Mouse (Mus musculus) limb, embryonic 14.5 days (tissue): Measurements from ENCODE around the gene Exosc1. TPM values are rescaled to one million over a fixed set of nuclear protein-coding genes. Genes with fewer than 3 reads are reported as not detected.

Experiments used
- ATAC-seq: fragments of 200-750 bp; cut with Nextera tagmentation; 2 replicates; pipeline ENCODE4 v1.8.0; 2017; ENCODE audit warnings: low read depth, moderate number of reproducible peaks, moderate TSS enrichment; ENCODE audit not compliant: low FRiP score
- DNase-seq: peaks from one replicate; pipeline ENCODE4 v3.0.0-alpha.2; 2015; ENCODE audit warnings: low spot score
- H3K27ac ChIP-seq: fragments of 300-500 bp; sonication (generic); replicated peaks from 2 replicates; pipeline ENCODE4 v1.5.1; 2014; ENCODE audit warnings: low read depth, mild to moderate bottlenecking, low read length, moderate library complexity, mixed read lengths
- H3K27me3 ChIP-seq: fragments of 300-500 bp; sonication (generic); 2 replicates; pipeline ENCODE4 v1.6.1; 2014; ENCODE audit warnings: low read length, mixed read lengths; ENCODE audit not compliant: control insufficient read depth, insufficient read depth
- H3K36me3 ChIP-seq: fragments of 300-500 bp; sonication (generic); 2 replicates; pipeline ENCODE4 v1.6.1; 2014; ENCODE audit warnings: mild to moderate bottlenecking, low read length, moderate library complexity, mixed read lengths; ENCODE audit not compliant: control insufficient read depth, insufficient read depth
- H3K4me1 ChIP-seq: fragments of 300-500 bp; sonication (generic); 2 replicates; pipeline ENCODE4 v1.6.1; 2014; ENCODE audit warnings: antibody characterized with exemption, low read length, mixed read lengths; ENCODE audit not compliant: control insufficient read depth, insufficient read depth
- H3K4me2 ChIP-seq: fragments of 300-500 bp; sonication (generic); replicated peaks from 2 replicates; pipeline ENCODE4 v1.6.1; 2014; ENCODE audit warnings: low read depth, mild to moderate bottlenecking, low read length, moderate library complexity; ENCODE audit not compliant: severe bottlenecking
- H3K4me3 ChIP-seq: fragments of 300-500 bp; sonication (generic); replicated peaks from 2 replicates; pipeline ENCODE4 v1.5.1; 2014; ENCODE audit warnings: low read length
- H3K9ac ChIP-seq: fragments of 300-500 bp; sonication (generic); 2 replicates; pipeline ENCODE4 v1.6.1; 2014; ENCODE audit warnings: mild to moderate bottlenecking, low read depth, low read length, moderate library complexity; ENCODE audit not compliant: severe bottlenecking
- H3K9me3 ChIP-seq: fragments of 300-500 bp; sonication (generic); 2 replicates; pipeline ENCODE4 v1.6.1; 2016; ENCODE audit warnings: low read length; ENCODE audit not compliant: control insufficient read depth
- POLR2A ChIP-seq: fragments of 200-500 bp; IDR thresholded peaks from 2 replicates; pipeline ENCODE4 v1.8.0; 2012; ENCODE audit warnings: inconsistent platforms, mild to moderate bottlenecking, moderate library complexity, borderline replicate concordance; ENCODE audit not compliant: insufficient read depth, insufficient read length; ENCODE audit errors: extremely low read depth
- WGBS: fragments of 180-500 bp; shearing (Covaris S2); extraction: QIAGEN DNeasy Blood & Tissue Kit; methylation state at CpG from one replicate; pipeline ENCODE4 v1.1.7; 2014; 5-methylcytosine and 5-hydroxymethylcytosine counted together
- polyA plus RNA-seq, 2 experiments: library from polyadenylated mRNA; depleted of rRNA in 1 of 2; stranded (reverse) in 1 of 2; unstranded in 1 of 2; fragments of >200 nt; fragmentation: Nextera tagmentation in 1 of 2; extraction: Ambion mirVana in 1 of 2; gene quantifications; 2 replicates each; pipeline versions ENCODE4 v1.2.1 to v1.2.3; 2012 to 2014

The Exosc1 gene
- polyA plus RNA-seq, 2 experiments, result 40.1 to 76.1 TPM

- Histone ChIP-seq H3K4me1 (no peaks in the 10 kb centered on the region), H3K9me3 (no peaks in the 10 kb centered on the region), H3K27ac (no peak overlapping the region), H3K36me3 (peaks cover 98% of the 10 kb centered on the region), H3K4me2 (no peak overlapping the region), H3K4me3 (no peak overlapping the region), H3K9ac (no peak overlapping the region), H3K27me3 (no peaks in the 10 kb centered on the region)
- no peak for TF ChIP-seq POLR2A
- ATAC-seq (peak; percentile 38; the same call in 1 of the 2 replicates), DNase-seq (peak; percentile 18)
- WGBS, result 82% methylated on average over 4 of the region's 4 CpGs
Measured at GRCm38 (mm10) chr19:41952287-41952686, 19.1 kb upstream of the Exosc1 start.

GRCm38 (mm10) chr19:41943841-41944240 is 10.6 kb upstream of the Exosc1 start:
- Histone ChIP-seq H3K27ac (no peak overlapping the region), H3K27me3 (no peaks in the 10 kb centered on the region), H3K4me1 (no peaks in the 10 kb centered on the region), H3K4me3 (no peak overlapping the region), H3K36me3 (peaks cover 93% of the 10 kb centered on the region), H3K4me2 (no peak overlapping the region), H3K9ac (no peak overlapping the region), H3K9me3 (no peaks in the 10 kb centered on the region)
- WGBS, result 90% methylated on average over 7 of the region's 7 CpGs
- TF ChIP-seq POLR2A, result no peak
- DNase-seq (no peak), ATAC-seq (no peak)

- H3K9me3 ChIP-seq, result no peaks in the 10 kb centered on the region
- H3K4me2 ChIP-seq, result no peak overlapping the region
- peaks cover 7% of the 10 kb centered on the region; the same call in 1 of the 2 replicates for H3K4me1 ChIP-seq
- ATAC-seq (no peak), DNase-seq (no peak)
- TF ChIP-seq POLR2A, result no peak
- no peak overlapping the region for H3K4me3 ChIP-seq
- H3K27me3 ChIP-seq, result no peaks in the 10 kb centered on the region
- no peak overlapping the region for H3K27ac ChIP-seq
- WGBS, result 91% methylated on average over 5 of the region's 5 CpGs
- no peak overlapping the region for H3K9ac ChIP-seq
- peaks cover 63% of the 10 kb centered on the region for H3K36me3 ChIP-seq
Measured at GRCm38 (mm10) chr19:41938539-41938938, 5.3 kb upstream of the Exosc1 start.

- no peak for DNase-seq
- TF ChIP-seq POLR2A, result no peak
- Histone ChIP-seq H3K9ac (no peak overlapping the region), H3K27me3 (no peaks in the 10 kb centered on the region), H3K9me3 (no peaks in the 10 kb centered on the region), H3K4me3 (no peak overlapping the region), H3K4me1 (peaks cover 11% of the 10 kb centered on the region; the same call in 1 of the 2 replicates), H3K36me3 (peaks cover 42% of the 10 kb centered on the region), H3K4me2 (no peak overlapping the region), H3K27ac (no peak overlapping the region)
- 94% methylated on average over 1 of the region's 1 CpGs for WGBS
- ATAC-seq, result no peak
Measured at GRCm38 (mm10) chr19:41935921-41936320, 2.7 kb upstream of the Exosc1 start.

GRCm38 (mm10) chr19:41934124-41934523 is 901 bp upstream of the Exosc1 start:
- Histone ChIP-seq H3K36me3 (peaks cover 34% of the 10 kb centered on the region), H3K9ac (peak overlapping the region; percentile 83), H3K9me3 (no peaks in the 10 kb centered on the region), H3K4me1 (peaks cover 11% of the 10 kb centered on the region; the same call in 1 of the 2 replicates), H3K4me3 (peak overlapping the region; percentile 71), H3K27ac (no peak overlapping the region), H3K4me2 (peak overlapping the region; percentile 74), H3K27me3 (no peaks in the 10 kb centered on the region)
- no peak for DNase-seq
- TF ChIP-seq POLR2A, result no peak
- ATAC-seq, result no peak
- 17% methylated on average over 6 of the region's 6 CpGs for WGBS
